Mouse (Mus musculus) lung, postnatal 0 days (tissue): ENCODE measurements around the gene Tmco3.

Experiments
- CTCF ChIP-seq: IDR thresholded peaks from 2 replicates; pipeline ENCODE4 v1.5.1; 2016; ENCODE audit warnings: antibody characterized with exemption, mild to moderate bottlenecking
- EP300 ChIP-seq: IDR thresholded peaks from 2 replicates; pipeline ENCODE4 v1.6.1; 2016; ENCODE audit warnings: antibody characterized with exemption, mild to moderate bottlenecking, control low read depth

- TF ChIP-seq CTCF (no peak), EP300 (no peak)
Observed at GRCm38 (mm10) chr8:13293677-13294470, 5.9 kb downstream of the Tmco3 start.
